Mouse (Mus musculus): ENCODE measurements around the gene Dnajc14. TPM values are rescaled to one million over a fixed set of nuclear protein-coding genes. Genes with fewer than 3 reads are reported as not detected.

Gene Dnajc14
- polyA plus RNA-seq, 1 experiment from 2014 or later = 49.6 TPM

GRCm38 (mm10) chr10:128839434-128839833, 35.6 kb downstream of the Dnajc14 start:
- no peak for ATAC-seq
- Histone ChIP-seq H3K4me1 (ENCODE audit: control insufficient read depth, insufficient read depth, low read depth, low read length) (no peaks in the 10 kb centered on the region), H3K36me3 (ENCODE audit: control insufficient read depth, insufficient read depth, low read length) (peaks cover 26% of the 10 kb centered on the region)

GRCm38 (mm10) chr10:128840612-128841011, 36.8 kb downstream of the Dnajc14 start:
- no peaks in the 10 kb centered on the region for H3K27me3 ChIP-seq (replicated peaks; ENCODE audit: control insufficient read depth, insufficient read depth, low read length)
- H3K4me1 ChIP-seq (ENCODE audit: control insufficient read depth, insufficient read depth, low read depth, low read length) = peaks cover under 1% of the 10 kb centered on the region; the same call in 1 of the 2 replicates
- no peak overlapping the region for H3K4me2 ChIP-seq (ENCODE audit: low read length)
- no peak overlapping the region for H3K4me3 ChIP-seq (ENCODE audit: low read length)
- H3K36me3 ChIP-seq (ENCODE audit: control insufficient read depth, insufficient read depth, low read length) = peaks cover 24% of the 10 kb centered on the region
- no peaks in the 10 kb centered on the region for H3K9me3 ChIP-seq (ENCODE audit: control insufficient read depth, low read length)
- no peak overlapping the region for H3K9ac ChIP-seq (ENCODE audit: low read depth, low read length)
- no peak overlapping the region for H3K27ac ChIP-seq (ENCODE audit: low read depth, low read length)
- no peak for ATAC-seq

More at GRCm38 (mm10) chr10:128839434-128839833, 35.6 kb downstream of the Dnajc14 start:
- Histone ChIP-seq H3K27ac (ENCODE audit: low read depth, low read length) (no peak overlapping the region), H3K4me3 (ENCODE audit: low read length) (no peak overlapping the region), H3K4me2 (ENCODE audit: low read length) (no peak overlapping the region), H3K9ac (ENCODE audit: low read depth, low read length) (no peak overlapping the region), H3K9me3 (ENCODE audit: control insufficient read depth, low read length) (no peaks in the 10 kb centered on the region), H3K27me3 (replicated peaks; ENCODE audit: control insufficient read depth, insufficient read depth, low read length) (no peaks in the 10 kb centered on the region)

GRCm38 (mm10) chr10:128843260-128843659, 39.4 kb downstream of the Dnajc14 start:
- Histone ChIP-seq H3K4me3 (ENCODE audit: low read length) (no peak overlapping the region), H3K27me3 (replicated peaks; ENCODE audit: control insufficient read depth, insufficient read depth, low read length) (no peaks in the 10 kb centered on the region), H3K9ac (ENCODE audit: low read depth, low read length) (no peak overlapping the region), H3K9me3 (ENCODE audit: control insufficient read depth, low read length) (no peaks in the 10 kb centered on the region), H3K4me2 (ENCODE audit: low read length) (no peak overlapping the region), H3K4me1 (ENCODE audit: control insufficient read depth, insufficient read depth, low read depth, low read length) (peaks cover 4% of the 10 kb centered on the region; the same call in 1 of the 2 replicates), H3K36me3 (ENCODE audit: control insufficient read depth, insufficient read depth, low read length) (peaks cover 24% of the 10 kb centered on the region), H3K27ac (ENCODE audit: low read depth, low read length) (no peak overlapping the region)
- 95% methylated on average over 5 of the region's 5 CpGs for WGBS
- no peak for ATAC-seq

GRCm38 (mm10) chr10:128845516-128845915, 41.7 kb downstream of the Dnajc14 start:
- H3K27ac ChIP-seq (ENCODE audit: low read depth, low read length) = no peak overlapping the region
- H3K9ac ChIP-seq (ENCODE audit: low read depth, low read length) = no peak overlapping the region
- peaks cover 31% of the 10 kb centered on the region for H3K36me3 ChIP-seq (ENCODE audit: control insufficient read depth, insufficient read depth, low read length)
- H3K9me3 ChIP-seq (ENCODE audit: control insufficient read depth, low read length) = no peaks in the 10 kb centered on the region
- H3K4me3 ChIP-seq (ENCODE audit: low read length) = no peak overlapping the region
- H3K27me3 ChIP-seq (replicated peaks; ENCODE audit: control insufficient read depth, insufficient read depth, low read length) = no peaks in the 10 kb centered on the region
- ATAC-seq = no peak
- H3K4me2 ChIP-seq (ENCODE audit: low read length) = no peak overlapping the region
- H3K4me1 ChIP-seq (ENCODE audit: control insufficient read depth, insufficient read depth, low read depth, low read length) = peaks cover 4% of the 10 kb centered on the region; the same call in 1 of the 2 replicates
- 60% methylated on average over 2 of the region's 2 CpGs for WGBS

GRCm38 (mm10) chr10:128846664-128847063, 42.8 kb downstream of the Dnajc14 start:
- no peak for ATAC-seq
- H3K9me3 ChIP-seq (ENCODE audit: control insufficient read depth, low read length) = no peaks in the 10 kb centered on the region
- WGBS = 98% methylated on average over 4 of the region's 4 CpGs
- H3K9ac ChIP-seq (ENCODE audit: low read depth, low read length) = no peak overlapping the region
- peaks cover 4% of the 10 kb centered on the region; the same call in 1 of the 2 replicates for H3K4me1 ChIP-seq (ENCODE audit: control insufficient read depth, insufficient read depth, low read depth, low read length)
- peaks cover 24% of the 10 kb centered on the region for H3K36me3 ChIP-seq (ENCODE audit: control insufficient read depth, insufficient read depth, low read length)
- H3K27ac ChIP-seq (ENCODE audit: low read depth, low read length) = no peak overlapping the region
- no peak overlapping the region for H3K4me3 ChIP-seq (ENCODE audit: low read length)
- H3K4me2 ChIP-seq (ENCODE audit: low read length) = no peak overlapping the region
- H3K27me3 ChIP-seq (replicated peaks; ENCODE audit: control insufficient read depth, insufficient read depth, low read length) = no peaks in the 10 kb centered on the region

GRCm38 (mm10) chr10:128848426-128848825, 44.6 kb downstream of the Dnajc14 start:
- 73% methylated on average over 2 of the region's 2 CpGs for WGBS
- ATAC-seq = no peak
- Histone ChIP-seq H3K9ac (ENCODE audit: low read depth, low read length) (no peak overlapping the region), H3K4me1 (ENCODE audit: control insufficient read depth, insufficient read depth, low read depth, low read length) (peaks cover 4% of the 10 kb centered on the region; the same call in 1 of the 2 replicates), H3K27me3 (replicated peaks; ENCODE audit: control insufficient read depth, insufficient read depth, low read length) (no peaks in the 10 kb centered on the region), H3K9me3 (ENCODE audit: control insufficient read depth, low read length) (no peaks in the 10 kb centered on the region), H3K27ac (ENCODE audit: low read depth, low read length) (no peak overlapping the region), H3K4me2 (ENCODE audit: low read length) (no peak overlapping the region), H3K36me3 (ENCODE audit: control insufficient read depth, insufficient read depth, low read length) (peaks cover 15% of the 10 kb centered on the region), H3K4me3 (ENCODE audit: low read length) (no peak overlapping the region)

GRCm38 (mm10) chr10:128850339-128850738, 46.5 kb downstream of the Dnajc14 start:
- no peak for ATAC-seq
- Histone ChIP-seq H3K4me2 (ENCODE audit: low read length) (no peak overlapping the region), H3K9ac (ENCODE audit: low read depth, low read length) (no peak overlapping the region), H3K36me3 (ENCODE audit: control insufficient read depth, insufficient read depth, low read length) (peaks cover 14% of the 10 kb centered on the region), H3K27ac (ENCODE audit: low read depth, low read length) (no peak overlapping the region), H3K4me3 (ENCODE audit: low read length) (no peak overlapping the region), H3K9me3 (ENCODE audit: control insufficient read depth, low read length) (no peaks in the 10 kb centered on the region), H3K4me1 (ENCODE audit: control insufficient read depth, insufficient read depth, low read depth, low read length) (peaks cover 4% of the 10 kb centered on the region; the same call in 1 of the 2 replicates), H3K27me3 (replicated peaks; ENCODE audit: control insufficient read depth, insufficient read depth, low read length) (no peaks in the 10 kb centered on the region)
- WGBS = 74% methylated on average over 3 of the region's 3 CpGs

GRCm38 (mm10) chr10:128861176-128861575, 57.3 kb downstream of the Dnajc14 start:
- H3K4me2 ChIP-seq (ENCODE audit: low read length) = no peak overlapping the region
- no peak overlapping the region for H3K9ac ChIP-seq (ENCODE audit: low read depth, low read length)
- H3K4me3 ChIP-seq (ENCODE audit: low read length) = no peak overlapping the region
- ATAC-seq = no peak
- H3K27me3 ChIP-seq (replicated peaks; ENCODE audit: control insufficient read depth, insufficient read depth, low read length) = no peaks in the 10 kb centered on the region
- no peaks in the 10 kb centered on the region for H3K4me1 ChIP-seq (ENCODE audit: control insufficient read depth, insufficient read depth, low read depth, low read length)
- H3K27ac ChIP-seq (ENCODE audit: low read depth, low read length) = no peak overlapping the region
- peaks cover 11% of the 10 kb centered on the region for H3K36me3 ChIP-seq (ENCODE audit: control insufficient read depth, insufficient read depth, low read length)
- no peaks in the 10 kb centered on the region for H3K9me3 ChIP-seq (ENCODE audit: control insufficient read depth, low read length)

GRCm38 (mm10) chr10:128866042-128866441, 62.2 kb downstream of the Dnajc14 start:
- no peaks in the 10 kb centered on the region for H3K4me1 ChIP-seq (ENCODE audit: control insufficient read depth, insufficient read depth, low read depth, low read length)
- H3K27me3 ChIP-seq (replicated peaks; ENCODE audit: control insufficient read depth, insufficient read depth, low read length) = no peaks in the 10 kb centered on the region
- no peak for ATAC-seq
- H3K4me3 ChIP-seq (ENCODE audit: low read length) = no peak overlapping the region
- no peak overlapping the region for H3K9ac ChIP-seq (ENCODE audit: low read depth, low read length)
- H3K4me2 ChIP-seq (ENCODE audit: low read length) = no peak overlapping the region
- 0 out of 2 replicates have a peak, but pooled peaks cover 2% of the 10 kb centered on the region for H3K36me3 ChIP-seq (ENCODE audit: control insufficient read depth, insufficient read depth, low read length)
- WGBS = 88% methylated on average over 3 of the region's 3 CpGs
- H3K27ac ChIP-seq (ENCODE audit: low read depth, low read length) = no peak overlapping the region
- no peaks in the 10 kb centered on the region for H3K9me3 ChIP-seq (ENCODE audit: control insufficient read depth, low read length)

GRCm38 (mm10) chr10:128866518-128866917, 62.7 kb downstream of the Dnajc14 start:
- H3K27me3 ChIP-seq (replicated peaks; ENCODE audit: control insufficient read depth, insufficient read depth, low read length) = no peaks in the 10 kb centered on the region
- no peak for ATAC-seq
- 92% methylated on average over 1 of the region's 1 CpGs for WGBS
- H3K9ac ChIP-seq (ENCODE audit: low read depth, low read length) = no peak overlapping the region
- H3K36me3 ChIP-seq (ENCODE audit: control insufficient read depth, insufficient read depth, low read length) = 0 out of 2 replicates have a peak, but pooled peaks cover 5% of the 10 kb centered on the region
- no peaks in the 10 kb centered on the region for H3K4me1 ChIP-seq (ENCODE audit: control insufficient read depth, insufficient read depth, low read depth, low read length)
- H3K4me2 ChIP-seq (ENCODE audit: low read length) = no peak overlapping the region
- H3K4me3 ChIP-seq (ENCODE audit: low read length) = no peak overlapping the region
- no peaks in the 10 kb centered on the region for H3K9me3 ChIP-seq (ENCODE audit: control insufficient read depth, low read length)
- no peak overlapping the region for H3K27ac ChIP-seq (ENCODE audit: low read depth, low read length)

Data from hindbrain, embryonic 16.5 days (tissue).